Mouse (Mus musculus) G1E (cell line): ENCODE measurements around the gene Cntnap5c. TPM values are rescaled to one million over a fixed set of nuclear protein-coding genes. Genes with fewer than 3 reads are reported as not detected.

Source experiments
- ATAC-seq: 2 replicates; pipeline ENCODE4 v1.8.0; 2016; ENCODE audit warnings: mild to moderate bottlenecking; ENCODE audit not compliant: insufficient number of reproducible peaks, poor library complexity, low FRiP score, severe bottlenecking; ENCODE audit errors: extremely low read depth
- DNase-seq: peaks from one replicate; pipeline ENCODE4 v3.0.0; 2012; ENCODE audit warnings: low spot score
- H3K27me3 ChIP-seq: 2 replicates; pipeline ENCODE4 v1.6.1; 2012; ENCODE audit warnings: mild to moderate bottlenecking, low read length, inconsistent platforms; ENCODE audit not compliant: insufficient read depth
- H3K36me3 ChIP-seq: replicated peaks from 2 replicates; pipeline ENCODE3; 2012; ENCODE audit warnings: mild to moderate bottlenecking, inconsistent platforms
- H3K4me1 ChIP-seq: 2 replicates; pipeline ENCODE4 v1.6.1; 2012; ENCODE audit warnings: low read depth, low read length, inconsistent platforms, mixed read lengths; ENCODE audit not compliant: insufficient read depth
- H3K4me3 ChIP-seq: 2 replicates; pipeline ENCODE4 v1.5.1; 2012; ENCODE audit warnings: low read depth, mild to moderate bottlenecking, inconsistent platforms, low read length, moderate library complexity, mixed read lengths
- H3K9me3 ChIP-seq: replicated peaks from 2 replicates; pipeline ENCODE4 v1.6.1; 2012; ENCODE audit warnings: inconsistent platforms
- CTCF ChIP-seq: IDR thresholded peaks from 2 replicates; pipeline ENCODE4 v1.5.1; 2012; ENCODE audit warnings: low read depth, low read length, inconsistent platforms, mixed read lengths
- GATA1 ChIP-seq: IDR thresholded peaks from 2 replicates; pipeline ENCODE4 v1.6.1; 2012; ENCODE audit warnings: borderline replicate concordance, low read length, inconsistent platforms, mixed read lengths
- GATA2 ChIP-seq: IDR thresholded peaks from 2 replicates; pipeline ENCODE4 v1.6.1; 2012; ENCODE audit warnings: low read depth, low read length, inconsistent platforms, borderline replicate concordance
- POLR2AphosphoS5 ChIP-seq: IDR thresholded peaks from 2 replicates; pipeline ENCODE4 v1.6.1; 2012; ENCODE audit warnings: low read depth, low read length, inconsistent platforms; ENCODE audit not compliant: insufficient replicate concordance
- TAL1 ChIP-seq: conservative IDR thresholded peaks from 2 replicates; pipeline ENCODE4 v1.6.1; 2012; ENCODE audit warnings: low read depth, low read length, inconsistent platforms, mixed read lengths
- polyA plus RNA-seq: library from polyadenylated mRNA; stranded (reverse); fragments of >175 nt; gene quantifications from 2 replicates; pipeline ENCODE4 v1.2.3, GENCODE M21; 2012
- total RNA-seq, 2 experiments: library from RNA; stranded (forward) in 1 of 2; stranded (reverse) in 1 of 2; fragments of 200-1000 nt in 1 of 2; fragments of >200 nt in 1 of 2; fragmentation: Nextera tagmentation in 1 of 2; gene quantifications; 2 replicates each; pipeline ENCODE4 v1.2.3; 2014 to 2017

The Cntnap5c gene
- total and polyA plus RNA-seq, 3 experiments = not detected

DNA sequence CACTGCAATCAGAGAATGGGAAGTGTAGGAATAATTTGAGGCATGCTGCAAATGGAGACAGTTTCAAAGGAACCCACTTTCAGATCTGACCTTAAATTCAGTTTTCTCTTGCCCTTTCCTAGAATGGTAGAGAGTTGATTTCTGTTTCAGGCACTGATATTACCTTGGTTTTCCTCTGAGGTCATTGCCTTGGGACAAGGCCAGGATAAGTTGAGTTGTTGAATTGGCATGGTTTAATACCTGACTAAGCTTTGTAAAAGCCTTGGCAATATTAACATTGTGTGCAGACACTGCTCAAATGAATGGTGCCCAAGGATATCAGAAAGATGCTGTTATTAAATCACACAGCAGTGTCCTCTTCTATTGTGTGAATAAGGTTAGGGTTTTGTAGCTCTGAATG is 96.6 kb downstream of the Cntnap5c start:
- Histone ChIP-seq H3K4me1 (no peaks in the 10 kb centered on the region), H3K36me3 (no peaks in the 10 kb centered on the region), H3K4me3 (no peak overlapping the region), H3K27me3 (no peaks in the 10 kb centered on the region), H3K9me3 (no peaks in the 10 kb centered on the region)
- TF ChIP-seq TAL1 = no peak
- no peak for TF ChIP-seq POLR2AphosphoS5
- no peak for TF ChIP-seq GATA2
- TF ChIP-seq GATA1 = no peak
- no peak for TF ChIP-seq CTCF
- ATAC-seq (no peak), DNase-seq (no peak)

DNA sequence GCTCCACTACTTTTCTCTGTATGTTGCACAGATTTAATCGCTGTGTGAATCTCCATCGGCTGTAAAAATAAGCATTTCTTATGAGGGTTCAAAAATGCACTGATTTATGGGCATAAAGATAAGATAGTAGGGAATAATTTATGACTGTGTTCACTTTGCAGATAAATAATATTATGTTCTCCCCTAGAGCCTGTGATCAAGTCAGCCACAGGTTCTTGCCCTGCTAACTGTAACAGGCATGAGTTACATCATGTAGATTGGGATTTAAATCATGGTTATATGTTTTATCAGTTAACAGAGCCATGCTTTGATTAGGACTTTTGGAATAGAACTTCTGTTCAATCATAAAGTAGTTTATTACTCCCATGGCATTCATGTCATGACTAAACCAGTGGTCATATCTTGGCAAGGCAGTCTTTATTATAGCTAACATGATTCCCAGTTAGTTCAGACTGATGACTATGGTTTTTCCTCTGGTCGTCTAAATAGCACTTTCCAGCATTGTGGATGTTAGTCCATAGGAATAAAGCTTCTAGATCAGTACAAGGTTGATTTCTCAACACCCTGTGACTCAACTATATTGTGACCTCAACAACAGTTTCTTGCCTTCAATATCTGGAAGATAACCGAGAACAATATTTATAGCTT is 118.5 kb downstream of the Cntnap5c start:
- DNase-seq (no peak), ATAC-seq (no peak)
- H3K4me3 ChIP-seq = no peak overlapping the region
- no peaks in the 10 kb centered on the region for H3K27me3 ChIP-seq
- no peaks in the 10 kb centered on the region for H3K4me1 ChIP-seq
- peaks cover 2% of the 10 kb centered on the region; the same call in 1 of the 2 replicates for H3K9me3 ChIP-seq
- H3K36me3 ChIP-seq = no peaks in the 10 kb centered on the region
- TF ChIP-seq POLR2AphosphoS5 = no peak
- TF ChIP-seq GATA1 = no peak
- TF ChIP-seq TAL1 = no peak
- TF ChIP-seq GATA2 = no peak
- no peak for TF ChIP-seq CTCF

DNA sequence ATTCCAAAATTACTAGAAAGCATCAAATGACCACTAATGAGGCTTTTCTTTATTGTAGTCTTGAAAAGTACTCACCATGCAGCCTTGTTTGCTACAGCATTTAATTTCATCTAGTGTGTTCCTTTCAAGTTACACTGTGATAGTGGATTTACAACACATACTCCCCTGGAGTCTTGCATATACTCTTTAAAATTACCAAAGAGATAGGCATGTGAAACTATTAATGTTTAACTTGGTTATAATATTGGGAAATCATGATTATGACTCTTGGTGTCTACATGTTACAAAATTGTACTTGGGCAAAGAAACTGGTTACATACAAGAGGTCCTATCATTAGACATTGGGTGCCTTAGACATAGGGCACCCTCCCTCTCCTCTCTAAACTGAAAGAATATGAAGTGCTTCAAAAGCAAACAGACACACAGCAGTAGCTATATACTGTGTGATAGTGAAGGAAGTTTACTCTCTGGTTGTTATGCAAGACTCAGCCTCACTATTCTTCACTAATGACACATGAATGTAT is 142.5 kb downstream of the Cntnap5c start:
- H3K4me1 ChIP-seq = no peaks in the 10 kb centered on the region
- H3K9me3 ChIP-seq = no peaks in the 10 kb centered on the region
- no peak for ATAC-seq
- no peak for DNase-seq
- TF ChIP-seq CTCF (no peak), TAL1 (no peak), POLR2AphosphoS5 (no peak), GATA2 (no peak), GATA1 (no peak)
- H3K36me3 ChIP-seq = no peaks in the 10 kb centered on the region
- H3K4me3 ChIP-seq = no peak overlapping the region
- H3K27me3 ChIP-seq = no peaks in the 10 kb centered on the region

DNA sequence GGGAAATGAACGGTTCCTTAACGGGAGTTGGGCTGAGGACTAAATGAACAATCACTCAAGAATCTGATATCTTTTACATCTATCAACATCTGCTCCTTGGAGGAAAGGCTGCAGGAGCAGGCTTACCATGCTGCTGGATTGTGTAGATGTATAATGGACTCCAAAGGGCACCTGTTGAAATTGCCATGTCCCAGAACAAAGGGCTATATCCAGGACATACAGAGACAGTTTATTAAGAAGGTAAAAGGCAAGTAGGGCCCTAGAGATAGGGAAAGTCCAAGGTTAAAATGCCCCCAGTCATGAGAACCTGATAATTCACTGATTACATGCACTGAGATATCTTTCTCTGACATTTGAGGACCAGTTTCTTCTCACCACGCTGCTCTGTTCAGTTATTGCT is 214.9 kb downstream of the Cntnap5c start:
- no peak for TF ChIP-seq TAL1
- TF ChIP-seq GATA2 = no peak
- no peak for TF ChIP-seq POLR2AphosphoS5
- no peak for TF ChIP-seq CTCF
- TF ChIP-seq GATA1 = no peak
- H3K4me1 ChIP-seq = no peaks in the 10 kb centered on the region
- no peaks in the 10 kb centered on the region for H3K27me3 ChIP-seq
- H3K36me3 ChIP-seq = no peaks in the 10 kb centered on the region
- H3K4me3 ChIP-seq = no peak overlapping the region
- H3K9me3 ChIP-seq = peaks cover 10% of the 10 kb centered on the region
- no peak for DNase-seq
- ATAC-seq = no peak

GRCm38 (mm10) chr17:57988420-57988819 is 219.1 kb downstream of the Cntnap5c start:
- no peaks in the 10 kb centered on the region for H3K4me1 ChIP-seq
- TF ChIP-seq POLR2AphosphoS5 (no peak), CTCF (no peak), TAL1 (no peak), GATA1 (no peak), GATA2 (no peak)
- peaks cover 5% of the 10 kb centered on the region; the same call in 1 of the 2 replicates for H3K9me3 ChIP-seq
- DNase-seq = no peak
- H3K36me3 ChIP-seq = no peaks in the 10 kb centered on the region
- no peak for ATAC-seq
- H3K27me3 ChIP-seq = no peaks in the 10 kb centered on the region
- H3K4me3 ChIP-seq = no peak overlapping the region

- H3K27me3 ChIP-seq = no peaks in the 10 kb centered on the region
- ATAC-seq (no peak), DNase-seq (no peak)
- H3K4me3 ChIP-seq = no peak overlapping the region
- no peak for TF ChIP-seq GATA2
- TF ChIP-seq GATA1 = no peak
- no peak for TF ChIP-seq TAL1
- no peak for TF ChIP-seq POLR2AphosphoS5
- TF ChIP-seq CTCF = no peak
- H3K4me1 ChIP-seq = no peaks in the 10 kb centered on the region
- H3K9me3 ChIP-seq = no peaks in the 10 kb centered on the region
- no peaks in the 10 kb centered on the region for H3K36me3 ChIP-seq
These were observed 227.1 kb downstream of the Cntnap5c start for GRCm38 (mm10) chr17:57996461-57996860.

- no peak for DNase-seq
- Histone ChIP-seq H3K9me3 (no peaks in the 10 kb centered on the region), H3K4me1 (no peaks in the 10 kb centered on the region), H3K36me3 (no peaks in the 10 kb centered on the region), H3K4me3 (no peak overlapping the region), H3K27me3 (no peaks in the 10 kb centered on the region)
- no peak for ATAC-seq
- TF ChIP-seq TAL1 (no peak), GATA1 (no peak), POLR2AphosphoS5 (no peak), CTCF (no peak), GATA2 (no peak)
These were observed 229.7 kb downstream of the Cntnap5c start for GRCm38 (mm10) chr17:57999080-57999479.
